Mouse (Mus musculus): ENCODE measurements around the gene Ephb1. TPM values are rescaled to one million over a fixed set of nuclear protein-coding genes. Genes with fewer than 3 reads are reported as not detected.

Ephb1 gene
- polyA plus RNA-seq, 1 experiment from 2014 or later: 1.7 TPM

DNA sequence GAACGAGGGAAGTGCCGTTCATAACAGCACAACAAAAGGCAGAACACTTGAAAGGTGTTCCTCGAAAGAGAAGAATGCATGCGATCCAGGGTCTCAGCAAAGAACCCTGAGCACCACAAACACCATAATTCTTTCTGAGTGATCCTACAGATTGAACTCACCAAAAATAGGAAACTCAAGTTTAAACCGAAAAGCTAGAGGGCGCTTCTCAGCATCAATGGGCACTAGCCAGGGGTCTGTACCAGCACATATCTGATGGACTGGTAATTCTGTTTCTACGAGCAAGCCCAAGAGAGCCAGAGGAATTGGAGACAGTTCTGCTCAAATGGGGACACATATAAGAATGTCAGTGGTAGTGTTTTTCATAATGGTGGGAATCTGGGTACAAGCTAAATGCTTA is 90.7 kb downstream of the Ephb1 start:
- Histone ChIP-seq H3K27ac (replicated peaks in 1 of 2; ENCODE audit: control insufficient read depth in 1 of 2, insufficient read depth in 1 of 2, low read depth in 2 of 2, low read length in 2 of 2) (no peak overlapping the region), H3K4me1 (ENCODE audit: control insufficient read depth in 2 of 2, insufficient read depth in 2 of 2, low read length in 2 of 2) (peaks cover 5 to 19% of the 10 kb centered on the region in 2 experiments), H3K27me3 (ENCODE audit: control insufficient read depth, insufficient read depth, low read length) (peaks cover 87% of the 10 kb centered on the region), H3K36me3 (ENCODE audit: control insufficient read depth, insufficient read depth, low read length) (no peaks in the 10 kb centered on the region), H3K4me2 (ENCODE audit: low read length) (no peak overlapping the region), H3K4me3 (ENCODE audit: control insufficient read depth in 1 of 2, insufficient read depth in 1 of 2, low read depth in 1 of 2, low read length in 2 of 2) (no peak overlapping the region), H3K9me3 (ENCODE audit: control insufficient read depth, low read length) (no peaks in the 10 kb centered on the region), H3K9ac (ENCODE audit: low read length) (no peak overlapping the region)
- no peak for ATAC-seq (ENCODE audit: insufficient number of reproducible peaks, insufficient read depth, low FRiP score, low read depth)
- WGBS: 55% methylated on average over 7 of the region's 7 CpGs

DNA sequence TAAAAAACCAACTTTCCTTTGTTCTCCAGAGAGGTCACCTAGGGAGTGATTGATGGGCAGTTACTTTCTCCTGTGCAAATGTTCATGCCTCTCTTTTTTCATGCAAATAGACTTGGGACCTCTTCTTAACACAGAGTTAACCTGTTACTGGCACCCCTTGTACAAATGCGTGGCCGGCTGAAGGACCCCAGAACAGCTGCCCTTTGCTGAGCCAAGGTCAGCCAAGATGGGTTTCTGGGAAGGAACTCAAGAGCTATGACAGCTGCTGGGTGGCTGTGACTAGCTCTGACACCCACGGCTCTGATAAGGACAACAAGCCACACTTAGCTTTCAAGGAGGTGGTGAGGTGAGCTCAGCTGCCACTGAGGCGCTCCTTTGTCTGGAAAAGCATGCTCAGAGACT is 92.4 kb downstream of the Ephb1 start:
- peaks cover 5 to 10% of the 10 kb centered on the region in 2 experiments for H3K4me1 ChIP-seq (ENCODE audit: control insufficient read depth in 2 of 2, insufficient read depth in 2 of 2, low read length in 2 of 2)
- H3K36me3 ChIP-seq (ENCODE audit: control insufficient read depth, insufficient read depth, low read length): no peaks in the 10 kb centered on the region
- 0 out of 2 replicates have a peak overlapping the region, but pooled peaks have one; percentile 18 for H3K4me2 ChIP-seq (ENCODE audit: low read length)
- no peak overlapping the region for H3K9ac ChIP-seq (ENCODE audit: low read length)
- 9% methylated on average over 4 of the region's 4 CpGs for WGBS
- no peak overlapping the region for H3K4me3 ChIP-seq (ENCODE audit: control insufficient read depth in 1 of 2, insufficient read depth in 1 of 2, low read depth in 1 of 2, low read length in 2 of 2)
- H3K27ac ChIP-seq (replicated peaks in 1 of 2; ENCODE audit: control insufficient read depth in 1 of 2, insufficient read depth in 1 of 2, low read depth in 2 of 2, low read length in 2 of 2): no peak overlapping the region
- no peaks in the 10 kb centered on the region for H3K9me3 ChIP-seq (ENCODE audit: control insufficient read depth, low read length)
- peaks cover 88% of the 10 kb centered on the region for H3K27me3 ChIP-seq (ENCODE audit: control insufficient read depth, insufficient read depth, low read length)
- ATAC-seq (ENCODE audit: insufficient number of reproducible peaks, insufficient read depth, low FRiP score, low read depth): no peak; the same call in 1 of the 2 replicates

DNA sequence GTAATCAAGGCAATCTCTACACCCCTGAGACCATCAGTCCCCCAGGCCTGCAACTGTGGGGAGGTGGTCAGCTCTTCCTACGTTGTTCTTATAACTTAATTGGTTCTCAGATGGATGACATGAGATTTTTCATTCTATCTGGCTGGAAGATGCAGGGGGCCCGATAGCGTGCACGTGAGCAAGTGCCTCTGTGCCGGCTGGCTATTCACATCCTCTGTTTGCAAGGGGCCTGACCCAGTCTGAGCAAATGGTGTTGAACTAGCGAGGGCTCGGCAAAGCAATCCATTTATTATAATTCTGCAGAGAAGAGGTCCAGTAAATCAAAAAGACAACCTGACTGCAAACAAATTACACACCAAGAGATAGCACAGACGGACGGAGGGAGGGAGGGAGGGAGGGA is 93.0 kb downstream of the Ephb1 start:
- H3K27me3 ChIP-seq (ENCODE audit: control insufficient read depth, insufficient read depth, low read length): peaks cover 88% of the 10 kb centered on the region
- WGBS: 18% methylated on average over 9 of the region's 9 CpGs

DNA sequence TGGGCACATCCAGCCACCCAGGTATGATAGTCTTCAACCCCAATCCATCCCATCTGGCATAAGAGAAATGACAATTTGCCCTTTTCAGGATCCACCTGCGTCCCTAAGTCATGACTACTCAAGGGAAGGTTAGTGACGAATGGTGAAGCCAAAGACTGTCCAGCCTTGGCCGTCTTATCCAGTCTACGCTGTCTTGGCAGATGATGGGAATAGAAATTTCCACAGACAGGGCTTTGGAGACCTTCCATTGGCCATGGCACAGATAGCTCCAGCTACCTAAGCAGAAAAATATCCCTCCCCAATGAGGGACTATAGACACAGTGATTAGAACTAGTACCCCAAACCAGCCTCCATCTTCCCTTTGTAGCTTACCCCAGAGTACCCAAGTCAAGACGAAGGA is 98.1 kb downstream of the Ephb1 start:
- Histone ChIP-seq H3K9me3 (ENCODE audit: control insufficient read depth, low read length) (no peaks in the 10 kb centered on the region), H3K4me1 (ENCODE audit: control insufficient read depth in 2 of 2, insufficient read depth in 2 of 2, low read length in 2 of 2) (no peaks in the 10 kb centered on the region), H3K4me3 (ENCODE audit: control insufficient read depth in 1 of 2, insufficient read depth in 1 of 2, low read depth in 1 of 2, low read length in 2 of 2) (no peak overlapping the region), H3K27me3 (ENCODE audit: control insufficient read depth, insufficient read depth, low read length) (peaks cover 89% of the 10 kb centered on the region), H3K36me3 (ENCODE audit: control insufficient read depth, insufficient read depth, low read length) (no peaks in the 10 kb centered on the region), H3K27ac (replicated peaks in 1 of 2; ENCODE audit: control insufficient read depth in 1 of 2, insufficient read depth in 1 of 2, low read depth in 2 of 2, low read length in 2 of 2) (no peak overlapping the region), H3K9ac (ENCODE audit: low read length) (no peak overlapping the region), H3K4me2 (ENCODE audit: low read length) (no peak overlapping the region)
- 81% methylated on average over 5 of the region's 5 CpGs for WGBS
- no peak for ATAC-seq (ENCODE audit: insufficient number of reproducible peaks, insufficient read depth, low FRiP score, low read depth)

More for the DNA sequence above, 93.0 kb downstream of the Ephb1 start:
- no peak for ATAC-seq (ENCODE audit: insufficient number of reproducible peaks, insufficient read depth, low FRiP score, low read depth)
- H3K27ac ChIP-seq (replicated peaks in 1 of 2; ENCODE audit: control insufficient read depth in 1 of 2, insufficient read depth in 1 of 2, low read depth in 2 of 2, low read length in 2 of 2): no peak overlapping the region
- no peak overlapping the region for H3K4me2 ChIP-seq (ENCODE audit: low read length)
- no peak overlapping the region for H3K9ac ChIP-seq (ENCODE audit: low read length)
- H3K9me3 ChIP-seq (ENCODE audit: control insufficient read depth, low read length): no peaks in the 10 kb centered on the region
- no peaks in the 10 kb centered on the region for H3K36me3 ChIP-seq (ENCODE audit: control insufficient read depth, insufficient read depth, low read length)
- H3K4me1 ChIP-seq (ENCODE audit: control insufficient read depth in 2 of 2, insufficient read depth in 2 of 2, low read length in 2 of 2): peaks cover 5 to 9% of the 10 kb centered on the region in 2 experiments
- no peak overlapping the region for H3K4me3 ChIP-seq (ENCODE audit: control insufficient read depth in 1 of 2, insufficient read depth in 1 of 2, low read depth in 1 of 2, low read length in 2 of 2)

DNA sequence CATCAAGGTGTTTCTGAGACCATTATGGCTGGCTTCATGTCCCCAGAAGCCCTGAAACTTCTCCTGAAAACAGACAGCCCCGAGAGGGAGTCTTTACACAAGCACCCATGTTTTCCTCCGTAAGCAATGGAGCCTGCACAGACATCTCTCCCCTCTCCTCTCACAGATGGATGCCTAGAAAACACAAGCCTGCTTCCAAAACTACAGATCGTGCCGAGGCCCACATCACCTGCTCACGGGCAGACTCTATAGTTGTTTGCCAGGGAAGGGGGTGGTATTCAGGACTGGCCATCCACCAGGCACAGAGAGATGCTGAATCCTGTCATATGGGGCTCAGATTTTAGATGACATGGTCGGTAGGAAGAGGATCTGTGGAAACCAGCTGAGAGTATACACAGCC is 98.7 kb downstream of the Ephb1 start:
- H3K4me1 ChIP-seq (ENCODE audit: control insufficient read depth in 2 of 2, insufficient read depth in 2 of 2, low read length in 2 of 2): no peaks in the 10 kb centered on the region
- WGBS: 82% methylated on average over 6 of the region's 6 CpGs
- no peak for ATAC-seq (ENCODE audit: insufficient number of reproducible peaks, insufficient read depth, low FRiP score, low read depth)
- no peak overlapping the region for H3K4me3 ChIP-seq (ENCODE audit: control insufficient read depth in 1 of 2, insufficient read depth in 1 of 2, low read depth in 1 of 2, low read length in 2 of 2)
- peaks cover 83% of the 10 kb centered on the region for H3K27me3 ChIP-seq (ENCODE audit: control insufficient read depth, insufficient read depth, low read length)
- H3K27ac ChIP-seq (replicated peaks in 1 of 2; ENCODE audit: control insufficient read depth in 1 of 2, insufficient read depth in 1 of 2, low read depth in 2 of 2, low read length in 2 of 2): no peak overlapping the region
- H3K9me3 ChIP-seq (ENCODE audit: control insufficient read depth, low read length): no peaks in the 10 kb centered on the region
- H3K4me2 ChIP-seq (ENCODE audit: low read length): no peak overlapping the region
- no peaks in the 10 kb centered on the region for H3K36me3 ChIP-seq (ENCODE audit: control insufficient read depth, insufficient read depth, low read length)
- H3K9ac ChIP-seq (ENCODE audit: low read length): no peak overlapping the region

DNA sequence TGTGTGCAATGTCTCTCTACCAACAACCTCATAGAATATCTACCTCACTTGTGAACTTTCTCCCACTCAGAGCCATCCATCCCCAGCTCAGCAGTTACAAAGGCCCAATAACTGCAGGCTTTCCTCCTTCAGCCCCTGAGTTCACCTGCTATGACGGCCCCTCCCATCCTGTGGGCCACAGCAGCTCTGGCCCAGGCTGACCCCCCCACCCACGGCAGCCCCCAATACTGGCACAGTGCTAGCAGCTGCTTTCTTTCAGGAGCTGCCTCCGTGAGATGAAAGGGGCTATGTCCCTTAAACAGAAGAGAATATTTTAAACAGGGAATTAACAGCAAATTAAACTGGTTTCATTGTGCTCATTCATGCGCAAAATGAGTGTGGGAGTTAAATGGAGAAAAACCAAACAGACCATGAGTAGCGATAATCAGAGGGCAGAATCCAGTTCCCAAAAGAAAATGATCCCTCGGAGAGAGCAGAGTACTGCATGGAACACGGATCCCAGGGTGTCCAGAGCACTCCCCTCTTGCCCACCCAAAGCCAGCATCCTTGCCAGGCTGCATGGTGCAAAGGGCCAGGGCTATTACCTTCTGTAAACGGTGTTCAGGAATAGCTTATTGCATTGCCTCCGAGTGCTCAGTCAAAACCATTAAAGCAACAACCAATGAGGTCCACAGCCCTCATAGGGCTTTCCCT is 105.2 kb downstream of the Ephb1 start:
- peaks cover 59% of the 10 kb centered on the region for H3K27me3 ChIP-seq (ENCODE audit: control insufficient read depth, insufficient read depth, low read length)
- H3K4me2 ChIP-seq (ENCODE audit: low read length): no peak overlapping the region
- H3K4me1 ChIP-seq (ENCODE audit: control insufficient read depth in 2 of 2, insufficient read depth in 2 of 2, low read length in 2 of 2): no peaks in the 10 kb centered on the region
- no peak overlapping the region for H3K4me3 ChIP-seq (ENCODE audit: control insufficient read depth in 1 of 2, insufficient read depth in 1 of 2, low read depth in 1 of 2, low read length in 2 of 2)
- no peak overlapping the region for H3K9ac ChIP-seq (ENCODE audit: low read length)
- no peaks in the 10 kb centered on the region for H3K36me3 ChIP-seq (ENCODE audit: control insufficient read depth, insufficient read depth, low read length)
- ATAC-seq (ENCODE audit: insufficient number of reproducible peaks, insufficient read depth, low FRiP score, low read depth): no peak
- H3K27ac ChIP-seq (replicated peaks in 1 of 2; ENCODE audit: control insufficient read depth in 1 of 2, insufficient read depth in 1 of 2, low read depth in 2 of 2, low read length in 2 of 2): no peak overlapping the region
- WGBS: 45% methylated on average over 9 of the region's 9 CpGs
- no peaks in the 10 kb centered on the region for H3K9me3 ChIP-seq (ENCODE audit: control insufficient read depth, low read length)

DNA sequence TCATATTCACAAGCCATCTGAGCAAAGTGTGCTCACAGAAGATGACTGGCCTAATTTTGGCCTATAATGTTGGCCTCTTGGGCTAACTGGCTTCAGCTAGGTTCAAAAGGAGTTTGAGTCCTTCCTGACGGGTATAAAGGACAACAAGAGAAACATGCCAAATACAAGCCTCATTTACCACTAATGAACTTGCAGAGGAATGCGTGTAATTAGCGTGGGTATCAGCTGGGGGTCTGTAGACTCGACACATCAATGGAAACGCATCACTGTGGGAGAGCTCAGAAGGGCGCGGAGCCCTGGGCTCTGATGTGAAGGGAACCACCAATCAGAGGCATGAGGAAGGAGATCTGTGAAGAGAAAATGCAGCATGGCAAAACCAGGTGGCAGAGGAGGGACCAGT is 108.9 kb downstream of the Ephb1 start:
- H3K9ac ChIP-seq (ENCODE audit: low read length): no peak overlapping the region
- no peaks in the 10 kb centered on the region for H3K9me3 ChIP-seq (ENCODE audit: control insufficient read depth, low read length)
- H3K27me3 ChIP-seq (ENCODE audit: control insufficient read depth, insufficient read depth, low read length): peaks cover 50% of the 10 kb centered on the region
- no peaks in the 10 kb centered on the region for H3K36me3 ChIP-seq (ENCODE audit: control insufficient read depth, insufficient read depth, low read length)
- H3K4me2 ChIP-seq (ENCODE audit: low read length): no peak overlapping the region
- no peak for ATAC-seq (ENCODE audit: insufficient number of reproducible peaks, insufficient read depth, low FRiP score, low read depth)
- no peak overlapping the region for H3K4me3 ChIP-seq (ENCODE audit: control insufficient read depth in 1 of 2, insufficient read depth in 1 of 2, low read depth in 1 of 2, low read length in 2 of 2)
- 77% methylated on average over 7 of the region's 7 CpGs for WGBS
- no peaks in the 10 kb centered on the region for H3K4me1 ChIP-seq (ENCODE audit: control insufficient read depth in 2 of 2, insufficient read depth in 2 of 2, low read length in 2 of 2)
- H3K27ac ChIP-seq (replicated peaks in 1 of 2; ENCODE audit: control insufficient read depth in 1 of 2, insufficient read depth in 1 of 2, low read depth in 2 of 2, low read length in 2 of 2): no peak overlapping the region

DNA sequence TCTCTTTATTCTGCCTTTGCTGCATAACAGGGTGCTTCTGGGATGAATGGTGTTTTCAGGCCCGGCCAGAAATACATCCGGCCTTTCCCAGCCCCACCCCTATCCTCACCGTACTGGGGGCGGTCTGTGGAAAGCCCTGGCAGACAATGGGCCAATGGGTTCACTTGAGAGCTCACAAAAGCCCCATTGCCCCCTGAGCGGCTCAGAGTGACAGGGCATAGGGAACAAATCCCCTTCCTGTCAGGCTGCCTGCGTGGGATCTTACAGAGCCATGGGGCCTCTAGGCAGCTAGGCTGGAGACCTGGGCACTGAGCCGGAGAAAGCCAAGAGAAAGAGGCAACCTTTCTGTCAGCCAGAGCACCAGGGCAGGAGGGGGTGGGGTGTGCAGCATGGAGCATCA is 111.2 kb downstream of the Ephb1 start:
- ATAC-seq (ENCODE audit: insufficient number of reproducible peaks, insufficient read depth, low FRiP score, low read depth): no peak
- H3K4me3 ChIP-seq (ENCODE audit: control insufficient read depth in 1 of 2, insufficient read depth in 1 of 2, low read depth in 1 of 2, low read length in 2 of 2): no peak overlapping the region
- H3K9ac ChIP-seq (ENCODE audit: low read length): no peak overlapping the region
- H3K4me1 ChIP-seq (ENCODE audit: control insufficient read depth in 2 of 2, insufficient read depth in 2 of 2, low read length in 2 of 2): no peaks in the 10 kb centered on the region
- no peaks in the 10 kb centered on the region for H3K36me3 ChIP-seq (ENCODE audit: control insufficient read depth, insufficient read depth, low read length)
- H3K27me3 ChIP-seq (ENCODE audit: control insufficient read depth, insufficient read depth, low read length): peaks cover 28% of the 10 kb centered on the region
- WGBS: 39% methylated on average over 7 of the region's 7 CpGs
- no peaks in the 10 kb centered on the region for H3K9me3 ChIP-seq (ENCODE audit: control insufficient read depth, low read length)
- no peak overlapping the region for H3K4me2 ChIP-seq (ENCODE audit: low read length)
- no peak overlapping the region for H3K27ac ChIP-seq (replicated peaks in 1 of 2; ENCODE audit: control insufficient read depth in 1 of 2, insufficient read depth in 1 of 2, low read depth in 2 of 2, low read length in 2 of 2)

All from heart, embryonic 14.5 days (tissue).